Mouse (Mus musculus) embryo, embryonic 11.5 days (tissue): ENCODE results near the gene Pou3f1.

Source experiments
- DNase-seq: peaks from one replicate; pipeline ENCODE4 v3.0.0-alpha.2; 2012; ENCODE audit warnings: low read depth, low spot score

The Pou3f1 gene

DNA sequence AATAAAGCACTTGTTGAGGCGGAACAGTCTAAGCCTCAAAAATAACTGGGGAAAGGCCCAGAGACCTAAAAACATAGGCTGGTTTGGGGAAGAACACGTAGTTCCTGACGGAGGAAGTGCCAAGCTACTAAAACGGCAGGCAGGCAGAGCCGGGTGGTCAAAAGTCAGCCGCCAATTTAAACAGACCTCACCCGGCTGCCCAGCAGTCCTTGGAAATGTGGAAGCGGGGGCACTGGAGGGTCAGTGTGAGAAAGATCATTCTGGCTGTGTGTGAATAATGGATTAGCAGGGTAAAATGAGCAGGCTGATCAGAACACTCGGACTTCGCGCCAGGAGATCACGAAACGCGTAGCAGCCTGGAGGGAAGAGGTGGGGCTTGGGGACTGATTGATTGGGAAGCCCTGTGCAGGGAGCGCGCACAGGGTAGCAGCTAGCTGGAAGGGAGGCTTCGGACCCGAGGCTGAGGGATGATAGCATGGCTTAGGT, 53.4 kb downstream of the Pou3f1 start:
- DNase-seq = no peak
